Mouse (Mus musculus): Measurements from ENCODE around the gene Ssr3. TPM values are rescaled to one million over a fixed set of nuclear protein-coding genes. Genes with fewer than 3 reads are reported as not detected.
A peak's percentile ranks its signal among the peaks of the same experiment; 100 is the strongest.

The Ssr3 gene
- total RNA-seq (2021) = 10 to 100 TPM; 82.2 to 89.7 TPM
- long read RNA-seq, experiment 1, transcript Ssr3-201 (5 exons, 2,957 nt) = major isoform, 102 of 110 reads
- long read RNA-seq, experiment 1, partial matches to known transcripts = 1 of 110 reads
- long read RNA-seq, experiment 1, other reads (novel, unspliced or antisense) = 7 of 110 reads
- long read RNA-seq, experiment 2, transcript Ssr3-201 (5 exons, 2,957 nt) = major isoform, 80 of 90 reads
- long read RNA-seq, experiment 2, partial matches to known transcripts = 0 of 90 reads
- long read RNA-seq, experiment 2, other reads (novel, unspliced or antisense) = 8 of 90 reads

GRCm38 (mm10) chr3:65392421-65392817 is at the start of gene Ssr3:
TSS of gene Ssr3 (minus strand) at chr3:65392623.
- H3K4me3 ChIP-seq = peak within 1 kb of the TSS; percentile 63
- TF ChIP-seq CTCF (IDR thresholded peaks at IDR 0.05) = no peak
- intact Hi-C loops (cut with DNase I) = loop anchor here (1.0 to 5.0 kb wide), 3 partner anchors 135 to 545 kb away; no protein-coding TSS in a partner anchor
- peak within 1 kb of the TSS; percentile 85 for H3K27ac ChIP-seq
- peak; percentile 97 to 98 for DNase-seq (ENCODE audit: extremely low spot score in 1 of 2, low spot score in 2 of 2)

GRCm38 (mm10) chr3:65441586-65442111 is 49.2 kb upstream of the Ssr3 start:
- TF ChIP-seq CTCF (IDR thresholded peaks at IDR 0.05) = no peak
- 0 out of 2 replicates have a peak overlapping the region, but pooled peaks have one; percentile 4 for H3K4me3 ChIP-seq
- H3K27ac ChIP-seq = peak overlapping the region; percentile 60
- intact Hi-C loops (cut with DNase I) = loop anchor here (1.0 kb wide), 1 partner anchor 87 kb away; the partner anchor contains the start of gene Tiparp
- DNase-seq (ENCODE audit: extremely low spot score in 1 of 2, low spot score in 2 of 2) = peak; percentile 33 to 39

GRCm38 (mm10) chr3:65438511-65439228 is 46.2 kb upstream of the Ssr3 start:
- intact Hi-C loops (cut with DNase I) = no loop called here
- Histone ChIP-seq H3K27ac (no peak overlapping the region), H3K4me3 (no peak overlapping the region)
- no peak for TF ChIP-seq CTCF (IDR thresholded peaks at IDR 0.05)
- no peak for DNase-seq (ENCODE audit: extremely low spot score in 1 of 2, low spot score in 2 of 2)

- Histone ChIP-seq H3K27ac (no peak overlapping the region), H3K4me3 (no peak overlapping the region)
- intact Hi-C loops (cut with DNase I) = no loop called here
- TF ChIP-seq CTCF (IDR thresholded peaks at IDR 0.05) = no peak
- no peak for DNase-seq (ENCODE audit: extremely low spot score in 1 of 2, low spot score in 2 of 2)
Measured at GRCm38 (mm10) chr3:65435812-65436211, 43.4 kb upstream of the Ssr3 start.

GRCm38 (mm10) chr3:65435101-65435571 is 42.7 kb upstream of the Ssr3 start:
- no peak overlapping the region for H3K4me3 ChIP-seq
- no peak for DNase-seq (ENCODE audit: extremely low spot score in 1 of 2, low spot score in 2 of 2)
- intact Hi-C loops (cut with DNase I) = no loop called here
- H3K27ac ChIP-seq = no peak overlapping the region
- no peak for TF ChIP-seq CTCF (IDR thresholded peaks at IDR 0.05)

- TF ChIP-seq CTCF (IDR thresholded peaks at IDR 0.05) = peak; percentile 16; the same call in 1 of the 2 replicates
- Histone ChIP-seq H3K4me3 (no peak overlapping the region), H3K27ac (no peak overlapping the region)
- intact Hi-C loops (cut with DNase I) = no loop called here
- DNase-seq (ENCODE audit: extremely low spot score in 1 of 2, low spot score in 2 of 2) = no peak
Measured at GRCm38 (mm10) chr3:65432236-65432635, 39.8 kb upstream of the Ssr3 start.

- Histone ChIP-seq H3K4me3 (no peak overlapping the region), H3K27ac (no peak overlapping the region)
- no peak for DNase-seq (ENCODE audit: extremely low spot score in 1 of 2, low spot score in 2 of 2)
- intact Hi-C loops (cut with DNase I) = no loop called here
- TF ChIP-seq CTCF (IDR thresholded peaks at IDR 0.05) = no peak
Measured at GRCm38 (mm10) chr3:65419706-65420105, 27.3 kb upstream of the Ssr3 start.

- no peak for TF ChIP-seq CTCF (IDR thresholded peaks at IDR 0.05)
- H3K27ac ChIP-seq = no peak overlapping the region
- intact Hi-C loops (cut with DNase I) = no loop called here
- DNase-seq (ENCODE audit: extremely low spot score in 1 of 2, low spot score in 2 of 2) = no peak
- H3K4me3 ChIP-seq = no peak overlapping the region
Measured at GRCm38 (mm10) chr3:65417913-65418594, 25.6 kb upstream of the Ssr3 start.

GRCm38 (mm10) chr3:65416571-65416970 is 24.1 kb upstream of the Ssr3 start:
- no peak for DNase-seq (ENCODE audit: extremely low spot score in 1 of 2, low spot score in 2 of 2)
- H3K27ac ChIP-seq = no peak overlapping the region
- no peak overlapping the region for H3K4me3 ChIP-seq
- no peak for TF ChIP-seq CTCF (IDR thresholded peaks at IDR 0.05)
- intact Hi-C loops (cut with DNase I) = no loop called here

GRCm38 (mm10) chr3:65407891-65408290 is 15.5 kb upstream of the Ssr3 start:
- H3K4me3 ChIP-seq = no peak overlapping the region
- H3K27ac ChIP-seq = no peak overlapping the region
- no peak for DNase-seq (ENCODE audit: extremely low spot score in 1 of 2, low spot score in 2 of 2)
- TF ChIP-seq CTCF (IDR thresholded peaks at IDR 0.05) = no peak
- intact Hi-C loops (cut with DNase I) = no loop called here

- no peak overlapping the region for H3K27ac ChIP-seq
- TF ChIP-seq CTCF (IDR thresholded peaks at IDR 0.05) = no peak
- DNase-seq (ENCODE audit: extremely low spot score in 1 of 2, low spot score in 2 of 2) = no peak
- intact Hi-C loops (cut with DNase I) = no loop called here
- H3K4me3 ChIP-seq = no peak overlapping the region
Measured at GRCm38 (mm10) chr3:65405781-65406180, 13.4 kb upstream of the Ssr3 start.

GRCm38 (mm10) chr3:65397566-65397965 is 5.1 kb upstream of the Ssr3 start:
- intact Hi-C loops (cut with DNase I) = no loop called here
- DNase-seq (ENCODE audit: extremely low spot score in 1 of 2, low spot score in 2 of 2) = no peak
- Histone ChIP-seq H3K27ac (no peak overlapping the region), H3K4me3 (no peak overlapping the region)
- no peak for TF ChIP-seq CTCF (IDR thresholded peaks at IDR 0.05)

Data from left cerebral cortex, adult 2 months (tissue).